Mouse (Mus musculus) cerebellum, adult 2 months (tissue): ENCODE measurements around the gene Pros1.

Experiments
- CTCF ChIP-seq: fragments of 200-500 bp; IDR thresholded peaks from 2 replicates; pipeline ENCODE4 v1.5.1; 2011; ENCODE audit warnings: low read depth, mild to moderate bottlenecking, control low read depth, low read length, moderate library complexity, borderline replicate concordance; ENCODE audit not compliant: insufficient read depth
- POLR2A ChIP-seq: fragments of 200-500 bp; IDR thresholded peaks from 2 replicates; pipeline ENCODE4 v1.6.1; 2011; ENCODE audit warnings: low read length, control low read depth, borderline replicate concordance; ENCODE audit not compliant: insufficient read depth

GRCm38 (mm10) chr16:62822472-62822871, 31.6 kb upstream of the Pros1 start:
- TF ChIP-seq CTCF (no peak), POLR2A (no peak)
